ENCODE assay signal across 8 mouse cellular contexts in the genomic region with DNA sequence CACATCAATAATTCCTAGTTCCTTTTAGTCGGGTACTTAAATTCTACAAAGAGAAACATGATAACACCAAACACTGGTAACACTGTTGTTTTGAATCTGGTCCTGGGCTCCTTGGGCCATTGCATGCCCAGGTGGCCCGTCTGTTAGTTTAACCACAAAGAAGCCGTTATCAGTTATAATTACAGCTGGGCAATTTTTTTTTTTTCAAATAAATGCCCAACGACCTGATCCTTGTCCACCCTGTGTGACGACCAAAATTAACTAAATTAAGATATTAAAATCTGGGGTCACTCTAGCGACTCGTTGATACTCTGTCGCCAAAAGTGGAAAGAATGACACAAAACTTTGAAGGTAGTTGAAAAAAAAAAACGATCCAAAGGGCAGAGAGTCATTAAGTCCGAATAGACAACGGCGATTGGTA. TPM values are rescaled to one million over a fixed set of nuclear protein-coding genes. Genes with fewer than 3 reads are reported as not detected.
DNase-seq lines count a peak whose midpoint lies in the region; ATAC-seq and TF ChIP-seq lines count a peak whose summit lies in the region.

No protein-coding gene starts in this region.

- H3K27ac ChIP-seq in kidney, embryonic 16.5 days (ENCODE audit: low read length), result no peak overlapping the region
- no peak overlapping the region for H3K27ac ChIP-seq in embryonic facial prominence, embryonic 13.5 days
- H3K27ac ChIP-seq in intestine, postnatal 0 days (ENCODE audit: low read depth, low read length), result no peak overlapping the region
- H3K27ac ChIP-seq in neural tube, embryonic 12.5 days, result no peak overlapping the region

- WGBS in kidney, embryonic 16.5 days, result 8% methylated on average over 12 of the region's 12 CpGs
- WGBS in embryonic facial prominence, embryonic 13.5 days, result 7% methylated on average over 12 of the region's 12 CpGs
- WGBS in intestine, postnatal 0 days, result 14% methylated on average over 12 of the region's 12 CpGs
- WGBS in neural tube, embryonic 12.5 days, result 7% methylated on average over 12 of the region's 12 CpGs

- peak overlapping the region; percentile 64 for H3K4me3 ChIP-seq in kidney, embryonic 16.5 days (ENCODE audit: low read length)
- peak overlapping the region; percentile 59 for H3K4me3 ChIP-seq in embryonic facial prominence, embryonic 13.5 days
- peak overlapping the region; percentile 55; the same call in 1 of the 2 replicates for H3K4me3 ChIP-seq in intestine, postnatal 0 days (ENCODE audit: low read depth, low read length)
- no peak overlapping the region for H3K4me3 ChIP-seq in neural tube, embryonic 12.5 days

- peaks cover 3% of the 10 kb centered on the region; the same call in 1 of the 2 replicates for H3K9me3 ChIP-seq in kidney, embryonic 16.5 days (ENCODE audit: low read length)
- no peaks in the 10 kb centered on the region for H3K9me3 ChIP-seq in embryonic facial prominence, embryonic 13.5 days
- no peaks in the 10 kb centered on the region for H3K9me3 ChIP-seq in intestine, postnatal 0 days (ENCODE audit: control insufficient read depth)
- no peaks in the 10 kb centered on the region for H3K9me3 ChIP-seq in neural tube, embryonic 12.5 days

- no peak overlapping the region for H3K9ac ChIP-seq in kidney, embryonic 16.5 days (replicated peaks; ENCODE audit: low read length)
- H3K9ac ChIP-seq in embryonic facial prominence, embryonic 13.5 days, result no peak overlapping the region
- no peak overlapping the region for H3K9ac ChIP-seq in intestine, postnatal 0 days (ENCODE audit: low read depth, low read length)
- no peak overlapping the region for H3K9ac ChIP-seq in neural tube, embryonic 12.5 days

- H3K4me1 ChIP-seq in kidney, embryonic 16.5 days (ENCODE audit: insufficient read depth, low read length), result peaks cover 10% of the 10 kb centered on the region
- peaks cover 10% of the 10 kb centered on the region for H3K4me1 ChIP-seq in embryonic facial prominence, embryonic 13.5 days
- no peaks in the 10 kb centered on the region; the same call in 1 of the 2 replicates for H3K4me1 ChIP-seq in intestine, postnatal 0 days (replicated peaks; ENCODE audit: control insufficient read depth, insufficient read depth, low read length)
- H3K4me1 ChIP-seq in neural tube, embryonic 12.5 days, result peaks cover 7% of the 10 kb centered on the region; the same call in 1 of the 2 replicates

- H3K36me3 ChIP-seq in kidney, embryonic 16.5 days (ENCODE audit: insufficient read depth, low read length), result 0 out of 2 replicates have a peak, but pooled peaks cover 2% of the 10 kb centered on the region
- H3K36me3 ChIP-seq in embryonic facial prominence, embryonic 13.5 days, result 0 out of 2 replicates have a peak, but pooled peaks cover 4% of the 10 kb centered on the region
- peaks cover 2% of the 10 kb centered on the region; the same call in 1 of the 2 replicates for H3K36me3 ChIP-seq in intestine, postnatal 0 days (ENCODE audit: control insufficient read depth, insufficient read depth)
- peaks cover 9% of the 10 kb centered on the region for H3K36me3 ChIP-seq in neural tube, embryonic 12.5 days

- peak overlapping the region; percentile 97 for H3K4me2 ChIP-seq in kidney, embryonic 16.5 days (replicated peaks; ENCODE audit: low read depth, low read length)
- peak overlapping the region; percentile 93 for H3K4me2 ChIP-seq in embryonic facial prominence, embryonic 13.5 days
- peak overlapping the region; percentile 98 for H3K4me2 ChIP-seq in intestine, postnatal 0 days (replicated peaks; ENCODE audit: low read depth)
- H3K4me2 ChIP-seq in neural tube, embryonic 12.5 days (replicated peaks), result peak overlapping the region; percentile 96

- H3K27me3 ChIP-seq in kidney, embryonic 16.5 days (ENCODE audit: insufficient read depth, low read length), result no peaks in the 10 kb centered on the region
- no peaks in the 10 kb centered on the region for H3K27me3 ChIP-seq in embryonic facial prominence, embryonic 13.5 days
- H3K27me3 ChIP-seq in intestine, postnatal 0 days (replicated peaks; ENCODE audit: control insufficient read depth, insufficient read depth, low read length), result no peaks in the 10 kb centered on the region
- no peaks in the 10 kb centered on the region for H3K27me3 ChIP-seq in neural tube, embryonic 12.5 days (replicated peaks)

- TF ChIP-seq CTCF in intestine, postnatal 0 days (IDR thresholded peaks at IDR 0.05; ENCODE audit: low read depth), result no peak

- ATAC-seq in kidney, embryonic 16.5 days (ENCODE audit: low FRiP score, low TSS enrichment), result no peak
- no peak for ATAC-seq in embryonic facial prominence, embryonic 13.5 days (ENCODE audit: insufficient number of reproducible peaks, insufficient read depth, low FRiP score, low TSS enrichment, low read depth)
- ATAC-seq in intestine, postnatal 0 days, result no peak
- ATAC-seq in neural tube, embryonic 12.5 days (ENCODE audit: low FRiP score, low read depth), result no peak

- no peak for DNase-seq in kidney, postnatal 36 days
- no peak for DNase-seq in spleen, adult 12 weeks (ENCODE audit: low spot score)
- no peak for DNase-seq in adrenal gland, postnatal 14 days
- DNase-seq in cerebellum, adult 8-10 months, result no peak

RNA-seq across cellular contexts. Expression of gene Mnd1, which starts 0.9 kb away (rescaled TPM):
- polyA plus RNA-seq in kidney, embryonic 16.5 days (2015; fragmentation: Nextera tagmentation; extraction: Ambion mirVana), result 13.3 and 14.3 TPM in 2 replicates
- 11.0 and 17.0 TPM in 2 replicates for polyA plus RNA-seq in embryonic facial prominence, embryonic 13.5 days (2015; fragmentation: Nextera tagmentation; extraction: Ambion mirVana)
- polyA plus RNA-seq in intestine, postnatal 0 days (2015; fragmentation: Nextera tagmentation; extraction: Ambion mirVana), result 6.5 and 6.7 TPM in 2 replicates
- polyA plus RNA-seq in neural tube, embryonic 12.5 days (2016; fragmentation: Nextera tagmentation; extraction: Ambion mirVana), result 5.5 and 6.2 TPM in 2 replicates
- 23.0 and 27.2 TPM in 2 replicates for total RNA-seq in adrenal gland, postnatal 14 days (2021)

RNA-seq across cellular contexts. Expression of gene Gm6525, which starts 19.2 kb away (rescaled TPM):
- polyA plus RNA-seq in kidney, embryonic 16.5 days (2015; fragmentation: Nextera tagmentation; extraction: Ambion mirVana), result 0.77 and 0.80 TPM in 2 replicates
- polyA plus RNA-seq in embryonic facial prominence, embryonic 13.5 days (2015; fragmentation: Nextera tagmentation; extraction: Ambion mirVana), result 1.2 and 1.6 TPM in 2 replicates
- polyA plus RNA-seq in intestine, postnatal 0 days (2015; fragmentation: Nextera tagmentation; extraction: Ambion mirVana), result 0.56 and 0.93 TPM in 2 replicates
- 2.2 and 2.6 TPM in 2 replicates for polyA plus RNA-seq in neural tube, embryonic 12.5 days (2016; fragmentation: Nextera tagmentation; extraction: Ambion mirVana)
- total RNA-seq in adrenal gland, postnatal 14 days (2021), result 0.33 TPM in 1 of 2 replicates, not detected in the other
